Mouse (Mus musculus) heart, postnatal 0 days (tissue): ENCODE results near the gene Cdc26. TPM values are rescaled to one million over a fixed set of nuclear protein-coding genes. Genes with fewer than 3 reads are reported as not detected.

ENCODE experiments used
- ATAC-seq: fragments of 200-750 bp; cut with Nextera tagmentation; 2 replicates; pipeline ENCODE4 v1.8.0; 2017; ENCODE audit warnings: low read depth, moderate number of reproducible peaks, moderate library complexity; ENCODE audit not compliant: insufficient read depth
- DNase-seq: peaks from one replicate; pipeline ENCODE4 v3.0.0-alpha.2; 2016; ENCODE audit warnings: low spot score
- H3K27ac ChIP-seq: fragments of 300-500 bp; sonication (generic); 2 replicates; pipeline ENCODE4 v1.5.1; 2014; ENCODE audit warnings: low read depth, mild to moderate bottlenecking
- H3K27me3 ChIP-seq: fragments of 300-500 bp; sonication (generic); 2 replicates; pipeline ENCODE4 v1.6.1; 2014; ENCODE audit warnings: low read length, mixed read lengths; ENCODE audit not compliant: control insufficient read depth, insufficient read depth
- H3K36me3 ChIP-seq: fragments of 300-500 bp; sonication (generic); replicated peaks from 2 replicates; pipeline ENCODE4 v1.6.1; 2014; ENCODE audit warnings: low read length, mixed read lengths; ENCODE audit not compliant: control insufficient read depth, insufficient read depth
- H3K4me1 ChIP-seq: fragments of 300-500 bp; sonication (generic); 2 replicates; pipeline ENCODE4 v1.6.1; 2014; ENCODE audit warnings: antibody characterized with exemption; ENCODE audit not compliant: control insufficient read depth, insufficient read depth
- H3K4me2 ChIP-seq: fragments of 300-500 bp; sonication (generic); 2 replicates; pipeline ENCODE4 v1.6.1; 2014; ENCODE audit warnings: low read depth, mild to moderate bottlenecking, low read length, moderate library complexity
- H3K4me3 ChIP-seq: fragments of 300-500 bp; sonication (generic); 2 replicates; pipeline ENCODE4 v1.5.1; 2014; ENCODE audit warnings: low read depth, low read length
- H3K9ac ChIP-seq: fragments of 300-500 bp; sonication (generic); replicated peaks from 2 replicates; pipeline ENCODE4 v1.6.1; 2014; ENCODE audit warnings: low read depth, low read length, mixed read lengths
- H3K9me3 ChIP-seq: fragments of 300-500 bp; sonication (generic); replicated peaks from 2 replicates; pipeline ENCODE4 v1.6.1; 2016; ENCODE audit warnings: low read length; ENCODE audit not compliant: control insufficient read depth
- CTCF ChIP-seq: IDR thresholded peaks from 2 replicates; pipeline ENCODE4 v1.5.1; 2016; ENCODE audit warnings: antibody characterized with exemption, control low read depth, low read depth
- EP300 ChIP-seq: IDR thresholded peaks from 2 replicates; pipeline ENCODE4 v1.6.1; 2016; ENCODE audit warnings: antibody characterized with exemption, low read depth
- WGBS: fragments of 180-500 bp; shearing (Covaris S2); extraction: QIAGEN DNeasy Blood & Tissue Kit; methylation state at CpG from one replicate; pipeline ENCODE4 v1.1.7; 2014; 5-methylcytosine and 5-hydroxymethylcytosine counted together
- polyA plus RNA-seq: library from polyadenylated mRNA; unstranded; fragments of >200 nt; fragmentation: Nextera tagmentation; extraction: Ambion mirVana; gene quantifications from 2 replicates; pipeline ENCODE4 v1.2.1, GENCODE M21; 2015
- total RNA-seq: library from RNA; depleted of rRNA; stranded (reverse); fragments of >200 nt; gene quantifications from 2 replicates; pipeline ENCODE4 v1.2.3, GENCODE M21; 2014; ENCODE audit warnings: low replicate concordance

Gene Cdc26
- total and polyA plus RNA-seq, 2 experiments from 2014 or later, result 30.5 to 72.8 TPM

- no peaks in the 10 kb centered on the region for H3K9me3 ChIP-seq
- ATAC-seq (no peak), DNase-seq (no peak)
- 28% methylated on average over 4 of the region's 4 CpGs for WGBS
- no peak for TF ChIP-seq CTCF
- no peak for TF ChIP-seq EP300
- peak overlapping the region; percentile 64 for H3K27ac ChIP-seq
- no peak overlapping the region for H3K9ac ChIP-seq
- peaks cover 25% of the 10 kb centered on the region; the same call in 1 of the 2 replicates for H3K4me1 ChIP-seq
- H3K4me2 ChIP-seq, result peak overlapping the region; percentile 29; the same call in 1 of the 2 replicates
- H3K36me3 ChIP-seq, result no peaks in the 10 kb centered on the region
- H3K27me3 ChIP-seq, result no peaks in the 10 kb centered on the region
- no peak overlapping the region for H3K4me3 ChIP-seq
These were observed 34.1 kb downstream of the Cdc26 start for GRCm38 (mm10) chr4:62374342-62374741.

- WGBS, result 64% methylated on average over 7 of the region's 7 CpGs
- no peak overlapping the region for H3K9ac ChIP-seq
- no peak overlapping the region for H3K27ac ChIP-seq
- no peaks in the 10 kb centered on the region for H3K27me3 ChIP-seq
- no peaks in the 10 kb centered on the region for H3K36me3 ChIP-seq
- H3K4me2 ChIP-seq, result no peak overlapping the region
- H3K4me3 ChIP-seq, result no peak overlapping the region
- H3K4me1 ChIP-seq, result peaks cover 29% of the 10 kb centered on the region
- ATAC-seq (no peak), DNase-seq (no peak)
- H3K9me3 ChIP-seq, result no peaks in the 10 kb centered on the region
- TF ChIP-seq EP300, result no peak
- no peak for TF ChIP-seq CTCF
These were observed 34.8 kb downstream of the Cdc26 start for GRCm38 (mm10) chr4:62373668-62374067.

- TF ChIP-seq CTCF (no peak), EP300 (no peak)
- 85% methylated on average over 9 of the region's 9 CpGs for WGBS
These were observed 35.5 kb downstream of the Cdc26 start for GRCm38 (mm10) chr4:62372818-62373520.

GRCm38 (mm10) chr4:62372410-62372809 lies 36.0 kb downstream of the Cdc26 start:
- no peak overlapping the region for H3K4me3 ChIP-seq
- H3K4me2 ChIP-seq, result no peak overlapping the region
- H3K9me3 ChIP-seq, result no peaks in the 10 kb centered on the region
- no peaks in the 10 kb centered on the region for H3K36me3 ChIP-seq
- no peak overlapping the region for H3K27ac ChIP-seq
- H3K4me1 ChIP-seq, result peaks cover 29% of the 10 kb centered on the region
- H3K27me3 ChIP-seq, result no peaks in the 10 kb centered on the region
- WGBS, result 18% methylated on average over 1 of the region's 1 CpGs
- no peak for DNase-seq
- TF ChIP-seq CTCF (no peak), EP300 (no peak)
- ATAC-seq, result no peak
- H3K9ac ChIP-seq, result no peak overlapping the region

More at GRCm38 (mm10) chr4:62372818-62373520, 35.5 kb downstream of the Cdc26 start:
- no peaks in the 10 kb centered on the region for H3K36me3 ChIP-seq
- no peaks in the 10 kb centered on the region for H3K9me3 ChIP-seq
- no peak overlapping the region for H3K4me3 ChIP-seq
- DNase-seq (no peak), ATAC-seq (no peak)
- peaks cover 29% of the 10 kb centered on the region for H3K4me1 ChIP-seq
- no peak overlapping the region for H3K4me2 ChIP-seq
- no peak overlapping the region for H3K9ac ChIP-seq
- H3K27ac ChIP-seq, result no peak overlapping the region
- no peaks in the 10 kb centered on the region for H3K27me3 ChIP-seq

GRCm38 (mm10) chr4:62369091-62369490 lies 39.4 kb downstream of the Cdc26 start:
- no peak for ATAC-seq
- WGBS, result 13% methylated on average over 3 of the region's 3 CpGs

GRCm38 (mm10) chr4:62367586-62367985 lies 40.9 kb downstream of the Cdc26 start:
- Histone ChIP-seq H3K4me3 (no peak overlapping the region), H3K27ac (no peak overlapping the region), H3K27me3 (no peaks in the 10 kb centered on the region), H3K9me3 (no peaks in the 10 kb centered on the region), H3K36me3 (no peaks in the 10 kb centered on the region), H3K4me1 (peaks cover 19% of the 10 kb centered on the region), H3K4me2 (no peak overlapping the region), H3K9ac (no peak overlapping the region)
- no peak for TF ChIP-seq EP300
- TF ChIP-seq CTCF, result no peak
- ATAC-seq (no peak), DNase-seq (no peak)
- 90% methylated on average over 6 of the region's 6 CpGs for WGBS

More at GRCm38 (mm10) chr4:62369091-62369490, 39.4 kb downstream of the Cdc26 start:
- no peaks in the 10 kb centered on the region for H3K36me3 ChIP-seq
- H3K27me3 ChIP-seq, result no peaks in the 10 kb centered on the region
- TF ChIP-seq EP300, result no peak
- no peak for TF ChIP-seq CTCF
- no peak overlapping the region for H3K27ac ChIP-seq
- no peak overlapping the region for H3K9ac ChIP-seq
- no peak overlapping the region for H3K4me3 ChIP-seq
- H3K4me2 ChIP-seq, result no peak overlapping the region
- DNase-seq, result no peak
- peaks cover 19% of the 10 kb centered on the region for H3K4me1 ChIP-seq
- no peaks in the 10 kb centered on the region for H3K9me3 ChIP-seq
